Mouse (Mus musculus): ENCODE data around the gene Plekha4. TPM values are rescaled to one million over a fixed set of nuclear protein-coding genes. Genes with fewer than 3 reads are reported as not detected.
"Not testable (repeated sequence)": the region's sequence is repeated elsewhere in the genome, so short reads cannot be mapped to it uniquely, and the experiment has no call there.

Gene Plekha4
- polyA plus RNA-seq, 1 experiment, result not detected

GRCm38 (mm10) chr7:45494548-45494947 is 31.6 kb upstream of the Plekha4 start:
- H3K4me1 ChIP-seq (ENCODE audit: control insufficient read depth, insufficient read depth, low read length), result peaks cover 8% of the 10 kb centered on the region
- no peak overlapping the region for H3K4me3 ChIP-seq (ENCODE audit: insufficient read depth, low read depth, low read length)
- TF ChIP-seq CTCF (IDR thresholded peaks at IDR 0.05; ENCODE audit: insufficient read depth, low read depth, low read length), result no peak
- no peak for TF ChIP-seq POLR2A (IDR thresholded peaks at IDR 0.05; ENCODE audit: insufficient read depth, low read depth, low read length)
- 84% methylated on average over 9 of the region's 9 CpGs for WGBS
- H3K27ac ChIP-seq (ENCODE audit: insufficient read depth, low read depth, low read length), result no peak overlapping the region

GRCm38 (mm10) chr7:45498427-45498826 is 27.7 kb upstream of the Plekha4 start:
- H3K4me3 ChIP-seq (ENCODE audit: insufficient read depth, low read depth, low read length), result no peak overlapping the region
- H3K4me1 ChIP-seq (ENCODE audit: control insufficient read depth, insufficient read depth, low read length), result no peaks in the 10 kb centered on the region
- TF ChIP-seq CTCF (IDR thresholded peaks at IDR 0.05; ENCODE audit: insufficient read depth, low read depth, low read length) (no peak), POLR2A (IDR thresholded peaks at IDR 0.05; ENCODE audit: insufficient read depth, low read depth, low read length) (no peak)
- 94% methylated on average over 6 of the region's 6 CpGs for WGBS
- no peak overlapping the region for H3K27ac ChIP-seq (ENCODE audit: insufficient read depth, low read depth, low read length)

GRCm38 (mm10) chr7:45507583-45507982 is 18.5 kb upstream of the Plekha4 start:
- Histone ChIP-seq H3K4me3 (ENCODE audit: insufficient read depth, low read depth, low read length) (no peak overlapping the region), H3K4me1 (ENCODE audit: control insufficient read depth, insufficient read depth, low read length) (peaks cover 4% of the 10 kb centered on the region; the same call in 1 of the 2 replicates), H3K27ac (ENCODE audit: insufficient read depth, low read depth, low read length) (no peak overlapping the region)
- WGBS, result 84% methylated on average over 6 of the region's 6 CpGs
- TF ChIP-seq POLR2A (IDR thresholded peaks at IDR 0.05; ENCODE audit: insufficient read depth, low read depth, low read length) (no peak), CTCF (IDR thresholded peaks at IDR 0.05; ENCODE audit: insufficient read depth, low read depth, low read length) (no peak)

- TF ChIP-seq POLR2A (IDR thresholded peaks at IDR 0.05; ENCODE audit: insufficient read depth, low read depth, low read length) (no peak), CTCF (IDR thresholded peaks at IDR 0.05; ENCODE audit: insufficient read depth, low read depth, low read length) (no peak)
- Histone ChIP-seq H3K4me3 (ENCODE audit: insufficient read depth, low read depth, low read length) (no peak overlapping the region), H3K27ac (ENCODE audit: insufficient read depth, low read depth, low read length) (no peak overlapping the region), H3K4me1 (ENCODE audit: control insufficient read depth, insufficient read depth, low read length) (peaks cover 4% of the 10 kb centered on the region; the same call in 1 of the 2 replicates)
- WGBS, result 85% methylated on average over 6 of the region's 6 CpGs
These were observed 17.6 kb upstream of the Plekha4 start for GRCm38 (mm10) chr7:45508561-45508960.

- 19% methylated on average over 19 of the region's 19 CpGs for WGBS
- Histone ChIP-seq H3K4me3 (ENCODE audit: insufficient read depth, low read depth, low read length) (peak overlapping the region; percentile 92), H3K27ac (ENCODE audit: insufficient read depth, low read depth, low read length) (no peak overlapping the region), H3K4me1 (ENCODE audit: control insufficient read depth, insufficient read depth, low read length) (peaks cover 4% of the 10 kb centered on the region; the same call in 1 of the 2 replicates)
- no peak for TF ChIP-seq POLR2A (IDR thresholded peaks at IDR 0.05; ENCODE audit: insufficient read depth, low read depth, low read length)
- no peak for TF ChIP-seq CTCF (IDR thresholded peaks at IDR 0.05; ENCODE audit: insufficient read depth, low read depth, low read length)
These were observed 16.8 kb upstream of the Plekha4 start for GRCm38 (mm10) chr7:45509181-45509882.

- peaks cover 4% of the 10 kb centered on the region; the same call in 1 of the 2 replicates for H3K4me1 ChIP-seq (ENCODE audit: control insufficient read depth, insufficient read depth, low read length)
- peak within 1 kb of the TSS; percentile 47; the same call in 1 of the 2 replicates for H3K27ac ChIP-seq (ENCODE audit: insufficient read depth, low read depth, low read length)
- WGBS, result under 1% methylated on average over 44 of the region's 44 CpGs
- TF ChIP-seq POLR2A (IDR thresholded peaks at IDR 0.05; ENCODE audit: insufficient read depth, low read depth, low read length) (peak; percentile 70), CTCF (IDR thresholded peaks at IDR 0.05; ENCODE audit: insufficient read depth, low read depth, low read length) (no peak)
- peak within 1 kb of the TSS; percentile 92 for H3K4me3 ChIP-seq (ENCODE audit: insufficient read depth, low read depth, low read length)
These were observed 16.0 kb upstream of the Plekha4 start, which contains the start of gene Nucb1 for GRCm38 (mm10) chr7:45509912-45510787. TSS of gene Nucb1 (minus strand) at chr7:45510406.

GRCm38 (mm10) chr7:45514411-45514810 is 11.7 kb upstream of the Plekha4 start:
- Histone ChIP-seq H3K4me1 (ENCODE audit: control insufficient read depth, insufficient read depth, low read length) (peaks cover 2% of the 10 kb centered on the region; the same call in 1 of the 2 replicates), H3K27ac (ENCODE audit: insufficient read depth, low read depth, low read length) (no peak overlapping the region), H3K4me3 (ENCODE audit: insufficient read depth, low read depth, low read length) (no peak overlapping the region)
- TF ChIP-seq POLR2A (IDR thresholded peaks at IDR 0.05; ENCODE audit: insufficient read depth, low read depth, low read length) (no peak), CTCF (IDR thresholded peaks at IDR 0.05; ENCODE audit: insufficient read depth, low read depth, low read length) (no peak)
- 88% methylated on average over 7 of the region's 7 CpGs for WGBS

GRCm38 (mm10) chr7:45515436-45515835 is 10.7 kb upstream of the Plekha4 start:
- no peak overlapping the region for H3K27ac ChIP-seq (ENCODE audit: insufficient read depth, low read depth, low read length)
- H3K4me3 ChIP-seq (ENCODE audit: insufficient read depth, low read depth, low read length), result no peak overlapping the region
- 51% methylated on average over 16 of the region's 16 CpGs for WGBS
- no peaks in the 10 kb centered on the region for H3K4me1 ChIP-seq (ENCODE audit: control insufficient read depth, insufficient read depth, low read length)
- TF ChIP-seq POLR2A (IDR thresholded peaks at IDR 0.05; ENCODE audit: insufficient read depth, low read depth, low read length) (no peak), CTCF (IDR thresholded peaks at IDR 0.05; ENCODE audit: insufficient read depth, low read depth, low read length) (no peak)

GRCm38 (mm10) chr7:45516846-45517245 is 9.3 kb upstream of the Plekha4 start:
- 61% methylated on average over 5 of the region's 5 CpGs for WGBS

More at GRCm38 (mm10) chr7:45516846-45517245, 9.3 kb upstream of the Plekha4 start:
- H3K4me1 ChIP-seq (ENCODE audit: control insufficient read depth, insufficient read depth, low read length); H3K4me3 ChIP-seq (ENCODE audit: insufficient read depth, low read depth, low read length); H3K27ac ChIP-seq (ENCODE audit: insufficient read depth, low read depth, low read length): not testable (repeated sequence)

All from olfactory bulb, adult 2 months (tissue).